Mouse (Mus musculus) midbrain, embryonic 12.5 days (tissue): ENCODE measurements at regions not wholly inside any gene's neighbourhood (a gene's known extent, or its start where the extent isn't known, plus 50 kb on each side); places are given as distances from the start of the nearest gene placed in this dataset.

Experiments used
- ATAC-seq: fragments of 200-750 bp; cut with Nextera tagmentation; 2 replicates; pipeline ENCODE4 v1.8.0; 2017; ENCODE audit warnings: low read depth, moderate TSS enrichment, moderate library complexity; ENCODE audit not compliant: low FRiP score
- H3K27ac ChIP-seq: fragments of 300-500 bp; sonication (generic); replicated peaks from 2 replicates; pipeline ENCODE4 v1.5.1; 2016; ENCODE audit warnings: mild to moderate bottlenecking
- H3K27me3 ChIP-seq: fragments of 300-500 bp; sonication (generic); 2 replicates; pipeline ENCODE4 v1.6.1; 2016; ENCODE audit warnings: mild to moderate bottlenecking
- H3K36me3 ChIP-seq: fragments of 300-500 bp; sonication (generic); 2 replicates; pipeline ENCODE4 v1.6.1; 2016
- H3K4me1 ChIP-seq: fragments of 300-500 bp; sonication (generic); 2 replicates; pipeline ENCODE4 v1.6.1; 2016
- H3K4me2 ChIP-seq: fragments of 300-500 bp; sonication (generic); replicated peaks from 2 replicates; pipeline ENCODE4 v1.6.1; 2016; ENCODE audit warnings: mild to moderate bottlenecking, moderate library complexity
- H3K4me3 ChIP-seq: fragments of 300-500 bp; sonication (generic); 2 replicates; pipeline ENCODE4 v1.5.1; 2016; ENCODE audit warnings: mild to moderate bottlenecking
- H3K9ac ChIP-seq: fragments of 300-500 bp; sonication (generic); replicated peaks from 2 replicates; pipeline ENCODE4 v1.6.1; 2016; ENCODE audit warnings: mild to moderate bottlenecking, moderate library complexity
- H3K9me3 ChIP-seq: fragments of 300-500 bp; sonication (generic); 2 replicates; pipeline ENCODE4 v1.6.1; 2016; ENCODE audit warnings: mild to moderate bottlenecking
- WGBS: fragments of 180-500 bp; shearing (Covaris S2); methylation state at CpG from one replicate; pipeline ENCODE4 v1.1.7; 2016; 5-methylcytosine and 5-hydroxymethylcytosine counted together

DNA sequence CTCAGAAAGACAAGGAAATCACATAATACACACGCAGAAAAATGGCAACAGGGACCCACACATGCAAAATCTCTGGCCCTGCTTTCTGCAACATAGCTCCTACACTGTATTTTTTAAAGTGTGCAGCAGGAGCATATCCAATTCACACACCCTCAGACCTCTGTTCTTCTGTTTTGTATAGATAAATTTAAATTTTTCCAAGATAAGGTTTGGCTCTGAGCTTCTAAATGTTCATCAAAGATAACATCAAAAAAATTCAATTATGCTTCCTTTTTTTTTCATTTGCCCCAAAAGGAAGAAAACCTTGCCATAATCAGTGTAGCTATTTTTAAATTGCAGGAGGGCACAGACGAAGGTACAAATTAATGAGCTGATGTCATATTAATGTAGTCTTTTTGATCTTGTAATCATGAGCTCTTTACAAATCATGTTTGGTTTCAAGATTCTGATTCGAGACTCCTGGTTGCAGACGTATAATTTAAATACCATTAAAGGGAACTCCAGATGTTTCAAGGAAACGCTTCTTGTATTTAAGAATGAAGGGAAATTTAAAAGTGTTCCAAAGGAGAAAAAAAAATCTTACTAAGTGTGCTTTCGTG, 1172.8 kb downstream of the Cdh8 start:
- H3K27me3 ChIP-seq = no peaks in the 10 kb centered on the region
- H3K9ac ChIP-seq = no peak overlapping the region
- H3K27ac ChIP-seq = no peak overlapping the region
- H3K9me3 ChIP-seq = no peaks in the 10 kb centered on the region
- H3K4me2 ChIP-seq = no peak overlapping the region
- H3K36me3 ChIP-seq = no peaks in the 10 kb centered on the region
- H3K4me1 ChIP-seq = no peaks in the 10 kb centered on the region
- H3K4me3 ChIP-seq = no peak overlapping the region
- WGBS = 75% methylated on average over 6 of the region's 6 CpGs
- ATAC-seq = no peak

DNA sequence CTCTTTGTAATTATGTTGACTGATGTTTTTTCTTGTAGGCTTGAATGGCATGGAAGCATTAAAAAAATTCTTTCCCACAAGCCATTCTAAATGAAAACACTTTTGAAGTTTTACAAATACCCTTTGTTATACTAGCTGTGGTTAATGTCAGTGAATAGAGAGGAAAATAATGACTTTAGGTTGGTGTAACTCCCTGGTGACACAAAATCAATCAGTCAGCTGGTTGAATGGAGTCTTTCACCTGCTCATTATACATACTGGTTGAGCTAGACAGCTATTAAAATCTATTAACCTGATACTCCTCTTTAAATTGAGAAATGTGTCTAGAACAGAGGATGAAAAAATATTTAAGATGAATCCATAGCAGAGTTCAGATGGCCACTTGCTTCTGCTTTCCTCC, 1202.3 kb downstream of the Cdh8 start:
- ATAC-seq = no peak
- no peaks in the 10 kb centered on the region for H3K9me3 ChIP-seq
- H3K4me3 ChIP-seq = no peak overlapping the region

More for the DNA sequence above, 1202.3 kb downstream of the Cdh8 start:
- H3K4me1 ChIP-seq = no peaks in the 10 kb centered on the region
- H3K27ac ChIP-seq = no peak overlapping the region
- no peaks in the 10 kb centered on the region for H3K36me3 ChIP-seq
- no peak overlapping the region for H3K9ac ChIP-seq
- no peaks in the 10 kb centered on the region for H3K27me3 ChIP-seq
- H3K4me2 ChIP-seq = no peak overlapping the region
